Comparison of ENCODE assay signal across 15 mouse cellular contexts in the genomic region with DNA sequence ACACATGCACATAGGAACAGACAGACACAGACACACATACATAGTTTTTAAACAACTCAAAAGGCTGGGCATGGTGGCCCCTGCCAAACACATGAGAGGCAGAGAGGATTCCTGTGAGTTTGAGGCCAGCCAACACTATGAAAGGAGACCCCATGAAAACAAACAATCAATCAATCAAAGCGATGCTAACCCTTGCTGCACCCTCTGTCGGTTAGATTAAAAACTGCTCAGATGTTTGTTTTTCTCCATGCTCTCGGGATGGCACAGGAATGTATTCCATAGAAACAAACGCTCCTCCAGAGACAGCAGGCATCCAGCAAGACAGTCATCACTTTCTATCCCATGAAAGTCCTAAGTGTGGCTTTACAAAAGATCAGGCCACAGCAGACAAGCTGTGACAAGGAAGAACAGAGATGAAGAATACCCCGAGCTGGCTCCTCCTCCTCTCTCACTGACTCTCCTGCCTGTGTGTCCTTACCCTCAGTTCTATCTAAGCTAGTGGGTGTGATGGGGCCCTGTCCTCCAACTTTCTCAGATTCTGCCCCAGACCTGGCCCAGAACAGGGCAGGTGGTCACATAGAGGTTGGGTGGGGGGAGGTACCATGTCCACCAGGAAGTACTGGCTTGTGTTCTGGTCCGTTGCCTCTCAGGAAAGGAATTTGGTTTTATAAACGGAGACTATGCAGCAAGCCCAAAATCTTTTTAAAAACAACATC. TPM values are rescaled to one million over a fixed set of nuclear protein-coding genes. Genes with fewer than 3 reads are reported as not detected.
DNase-seq lines count a peak whose midpoint lies in the region; ATAC-seq and TF ChIP-seq lines count a peak whose summit lies in the region.
"Had no signal": no experiment of that assay in that cellular context is flagged by ENCODE, and none has a peak within 500 bp of the region (broad histone marks: within the 10 kb centered on the region; RNA-seq: fewer than 3 reads in every experiment).

No protein-coding gene starts in this region.

- peak overlapping the region; percentile 69 for H3K27ac ChIP-seq in heart, embryonic 13.5 days (replicated peaks)
- H3K27ac ChIP-seq in liver, adult 2 months (replicated peaks; ENCODE audit: insufficient read depth, low read depth, low read length), result peak overlapping the region; percentile 16; the same call in 1 of the 2 replicates
- peak overlapping the region; percentile 67 for H3K27ac ChIP-seq in heart, embryonic 16.5 days (ENCODE audit: low read length)
- no peak overlapping the region for H3K27ac ChIP-seq in liver, embryonic 16.5 days (ENCODE audit: low read length)
- H3K27ac ChIP-seq: forebrain, embryonic 13.5 days; limb, embryonic 10.5 days; midbrain, embryonic 10.5 days; neural tube, embryonic 12.5 days had no signal

- H3K4me3 ChIP-seq in heart, embryonic 13.5 days, result peak overlapping the region; percentile 24
- peak overlapping the region; percentile 42 for H3K4me3 ChIP-seq in liver, adult 2 months (ENCODE audit: insufficient read depth, low read depth, low read length)
- peak overlapping the region; percentile 28 for H3K4me3 ChIP-seq in heart, embryonic 16.5 days (ENCODE audit: low read length)
- H3K4me3 ChIP-seq in liver, embryonic 16.5 days (ENCODE audit: low read depth, low read length), result peak overlapping the region; percentile 9; the same call in 1 of the 2 replicates
- H3K4me3 ChIP-seq: forebrain, embryonic 13.5 days; limb, embryonic 10.5 days; midbrain, embryonic 10.5 days; neural tube, embryonic 12.5 days had no signal

- no peak for DNase-seq in heart, postnatal 14 days
- no peak for DNase-seq in liver, adult 2 months (ENCODE audit: extremely low read depth, low read depth, low spot score)
- no peak for DNase-seq in liver
- DNase-seq in urinary bladder, postnatal 36 days (ENCODE audit: low spot score in 2 of 2), result no peak
- DNase-seq: adrenal gland, postnatal 10 days; thymus, postnatal 36 days had no signal

- H3K4me1 ChIP-seq in heart, embryonic 13.5 days, result peaks cover 37% of the 10 kb centered on the region
- peaks cover 4% of the 10 kb centered on the region; the same call in 1 of the 2 replicates for H3K4me1 ChIP-seq in liver, adult 2 months (ENCODE audit: control insufficient read depth, insufficient read depth, low read length)
- H3K4me1 ChIP-seq in heart, embryonic 16.5 days (ENCODE audit: control insufficient read depth, insufficient read depth, low read length), result peaks cover 13% of the 10 kb centered on the region
- H3K4me1 ChIP-seq in liver, embryonic 16.5 days (ENCODE audit: control insufficient read depth, low read depth, low read length), result peaks cover 8% of the 10 kb centered on the region
- H3K4me1 ChIP-seq: limb, embryonic 10.5 days; neural tube, embryonic 12.5 days had no signal

- H3K9ac ChIP-seq in heart, embryonic 13.5 days, result peak overlapping the region; percentile 58
- H3K9ac ChIP-seq in liver, adult 2 months (ENCODE audit: low read depth, low read length), result no peak overlapping the region
- peak overlapping the region; percentile 49; the same call in 1 of the 2 replicates for H3K9ac ChIP-seq in heart, embryonic 16.5 days (ENCODE audit: low read length)
- no peak overlapping the region for H3K9ac ChIP-seq in liver, embryonic 16.5 days (ENCODE audit: low read depth, low read length)
- H3K9ac ChIP-seq: forebrain, embryonic 13.5 days; neural tube, embryonic 12.5 days had no signal

- TF ChIP-seq POLR2A in liver, adult 2 months (IDR thresholded peaks at IDR 0.05; ENCODE audit: extremely low read depth, insufficient read depth, low read length), result no peak

- H3K27me3 ChIP-seq in heart, embryonic 13.5 days (replicated peaks), result no peaks in the 10 kb centered on the region
- H3K27me3 ChIP-seq in liver, adult 2 months (ENCODE audit: control insufficient read depth, insufficient read depth, low read length), result no peaks in the 10 kb centered on the region
- peaks cover 3% of the 10 kb centered on the region; the same call in 1 of the 2 replicates for H3K27me3 ChIP-seq in heart, embryonic 16.5 days (ENCODE audit: control insufficient read depth, insufficient read depth, low read length)
- no peaks in the 10 kb centered on the region for H3K27me3 ChIP-seq in liver, embryonic 16.5 days (ENCODE audit: control insufficient read depth, insufficient read depth, low read depth, low read length)
- H3K27me3 ChIP-seq: forebrain, embryonic 13.5 days; neural tube, embryonic 12.5 days had no signal

- no peaks in the 10 kb centered on the region for H3K79me2 ChIP-seq in liver, adult 2 months (ENCODE audit: control insufficient read depth, insufficient read depth, low read length)

- TF ChIP-seq CTCF in liver, adult 2 months (IDR thresholded peaks at IDR 0.05; ENCODE audit: low read depth, low read length), result no peak

- no peaks in the 10 kb centered on the region for H3K9me3 ChIP-seq in heart, embryonic 13.5 days
- no peaks in the 10 kb centered on the region for H3K9me3 ChIP-seq in heart, embryonic 16.5 days (replicated peaks; ENCODE audit: control insufficient read depth, low read length)
- H3K9me3 ChIP-seq in liver, embryonic 16.5 days (replicated peaks; ENCODE audit: control insufficient read depth, low read length), result no peaks in the 10 kb centered on the region
- H3K9me3 ChIP-seq: forebrain, embryonic 13.5 days; limb, embryonic 10.5 days; midbrain, embryonic 10.5 days; neural tube, embryonic 12.5 days had no signal

- 10% methylated on average over 7 of the region's 7 CpGs for WGBS in heart, embryonic 13.5 days
- WGBS in liver, adult 2 months, result 10% methylated on average over 7 of the region's 7 CpGs
- 7% methylated on average over 7 of the region's 7 CpGs for WGBS in heart, embryonic 16.5 days
- 16% methylated on average over 7 of the region's 7 CpGs for WGBS in liver, embryonic 16.5 days (ENCODE audit: insufficient replicate concordance)

- H3K36me3 ChIP-seq in heart, embryonic 13.5 days, result no peaks in the 10 kb centered on the region
- no peaks in the 10 kb centered on the region for H3K36me3 ChIP-seq in liver, adult 2 months (ENCODE audit: control insufficient read depth, insufficient read depth, low read length)
- no peaks in the 10 kb centered on the region for H3K36me3 ChIP-seq in heart, embryonic 16.5 days (ENCODE audit: control insufficient read depth, insufficient read depth)
- H3K36me3 ChIP-seq in liver, embryonic 16.5 days (ENCODE audit: control insufficient read depth, insufficient read depth), result no peaks in the 10 kb centered on the region
- H3K36me3 ChIP-seq: limb, embryonic 10.5 days; midbrain, embryonic 10.5 days; neural tube, embryonic 12.5 days had no signal

- ATAC-seq in heart, embryonic 13.5 days (ENCODE audit: extremely low read depth, insufficient number of reproducible peaks, low FRiP score, low TSS enrichment), result 0 out of 2 replicates have a peak, but pooled peaks have one; percentile 34
- 0 out of 2 replicates have a peak, but pooled peaks have one; percentile 12 for ATAC-seq in heart, embryonic 16.5 days (replicated peaks; ENCODE audit: extremely low read depth, insufficient read depth, low FRiP score)
- ATAC-seq in liver, embryonic 16.5 days (ENCODE audit: low read depth), result no peak
- ATAC-seq: forebrain, embryonic 13.5 days had no signal

- peak overlapping the region; percentile 62 for H3K4me2 ChIP-seq in heart, embryonic 13.5 days
- peak overlapping the region; percentile 51 for H3K4me2 ChIP-seq in heart, embryonic 16.5 days (ENCODE audit: low read depth, low read length)
- H3K4me2 ChIP-seq in liver, embryonic 16.5 days (ENCODE audit: low read depth, low read length), result 0 out of 2 replicates have a peak overlapping the region, but pooled peaks have one; percentile 15
- H3K4me2 ChIP-seq: forebrain, embryonic 13.5 days; neural tube, embryonic 12.5 days had no signal

- intact Hi-C loops in heart, postnatal 14 days (cut with DNase I), result no loop called here

RNA-seq across cellular contexts. Expression of gene Colec11, which starts 1.6 kb away (rescaled TPM):
- 7.8 and 7.9 TPM in 2 replicates for polyA plus RNA-seq in heart, embryonic 13.5 days (2015; fragmentation: Nextera tagmentation; extraction: Ambion mirVana)
- 10 to 100 TPM; 27.1 to 30.6 TPM for total RNA-seq in heart, postnatal 14 days (2021)
- 57.1 and 67.2 TPM in 2 replicates for total RNA-seq in liver, adult 2 months (2014; rRNA removed)
- polyA plus RNA-seq in liver, adult 2 months (2012; rRNA removed), result 33.8 and 37.9 TPM in 2 replicates
- polyA plus RNA-seq in heart, embryonic 16.5 days (2015; fragmentation: Nextera tagmentation; extraction: Ambion mirVana), result 19.5 and 20.7 TPM in 2 replicates
- 15.8 and 17.6 TPM in 2 replicates for polyA plus RNA-seq in liver, embryonic 16.5 days (2015; fragmentation: Nextera tagmentation; extraction: Ambion mirVana)
- polyA plus RNA-seq: embryonic facial prominence, embryonic 11.5 days; limb, embryonic 10.5 days had no signal

RNA-seq across cellular contexts. Expression of gene Rps7, which starts 14.1 kb away (rescaled TPM):
- 394 and 428 TPM in 2 replicates for polyA plus RNA-seq in heart, embryonic 13.5 days (2015; fragmentation: Nextera tagmentation; extraction: Ambion mirVana)
- 100 to 1,000 TPM; 298 to 350 TPM for total RNA-seq in heart, postnatal 14 days (2021)
- total RNA-seq in liver, adult 2 months (2014; rRNA removed), result 391 and 441 TPM in 2 replicates
- polyA plus RNA-seq in liver, adult 2 months (2012; rRNA removed), result 136 and 137 TPM in 2 replicates
- 327 and 342 TPM in 2 replicates for polyA plus RNA-seq in heart, embryonic 16.5 days (2015; fragmentation: Nextera tagmentation; extraction: Ambion mirVana)
- 287 and 343 TPM in 2 replicates for polyA plus RNA-seq in liver, embryonic 16.5 days (2015; fragmentation: Nextera tagmentation; extraction: Ambion mirVana)

RNA-seq across cellular contexts. Expression of gene Rnaseh1, which starts 27.8 kb away (rescaled TPM):
- 19.0 and 19.6 TPM in 2 replicates for polyA plus RNA-seq in heart, embryonic 13.5 days (2015; fragmentation: Nextera tagmentation; extraction: Ambion mirVana)
- total RNA-seq in heart, postnatal 14 days (2021), result 1 to 10 TPM; 5.5 to 7.3 TPM
- total RNA-seq in liver, adult 2 months (2014; rRNA removed), result 4.4 and 4.7 TPM in 2 replicates
- polyA plus RNA-seq in liver, adult 2 months (2012; rRNA removed), result 4.3 and 5.3 TPM in 2 replicates
- 19.3 and 20.8 TPM in 2 replicates for polyA plus RNA-seq in heart, embryonic 16.5 days (2015; fragmentation: Nextera tagmentation; extraction: Ambion mirVana)
- polyA plus RNA-seq in liver, embryonic 16.5 days (2015; fragmentation: Nextera tagmentation; extraction: Ambion mirVana), result 10.1 and 10.5 TPM in 2 replicates

RNA-seq across cellular contexts. Expression of gene Allc, which starts 39.3 kb away (rescaled TPM):
- polyA plus RNA-seq in heart, embryonic 13.5 days (2015; fragmentation: Nextera tagmentation; extraction: Ambion mirVana), result not detected in 2 replicates
- not detected for total RNA-seq in heart, postnatal 14 days (2021)
- total RNA-seq in liver, adult 2 months (2014; rRNA removed), result not detected in 2 replicates
- not detected in 2 replicates for polyA plus RNA-seq in liver, adult 2 months (2012; rRNA removed)
- not detected in 2 replicates for polyA plus RNA-seq in heart, embryonic 16.5 days (2015; fragmentation: Nextera tagmentation; extraction: Ambion mirVana)
- not detected in 2 replicates for polyA plus RNA-seq in liver, embryonic 16.5 days (2015; fragmentation: Nextera tagmentation; extraction: Ambion mirVana)
- total RNA-seq: adrenal gland, postnatal 10 days; gastrocnemius, postnatal 4 days had no signal
- polyA plus RNA-seq: embryonic facial prominence, embryonic 11.5 days; forebrain, embryonic 13.5 days; limb, embryonic 10.5 days; midbrain, embryonic 10.5 days; neural tube, embryonic 12.5 days had no signal

RNA-seq across cellular contexts. Expression of gene Adi1, which starts 53.4 kb away (rescaled TPM):
- 44.3 TPM in 2 replicates for polyA plus RNA-seq in heart, embryonic 13.5 days (2015; fragmentation: Nextera tagmentation; extraction: Ambion mirVana)
- total RNA-seq in heart, postnatal 14 days (2021), result 10 to 100 TPM; 36.3 to 38.9 TPM
- 101 and 119 TPM in 2 replicates for total RNA-seq in liver, adult 2 months (2014; rRNA removed)
- 56.4 and 61.8 TPM in 2 replicates for polyA plus RNA-seq in liver, adult 2 months (2012; rRNA removed)
- 51.1 and 54.0 TPM in 2 replicates for polyA plus RNA-seq in heart, embryonic 16.5 days (2015; fragmentation: Nextera tagmentation; extraction: Ambion mirVana)
- 58.3 and 64.1 TPM in 2 replicates for polyA plus RNA-seq in liver, embryonic 16.5 days (2015; fragmentation: Nextera tagmentation; extraction: Ambion mirVana)

Comparison
In these comparisons a context has a peak if more than half of its experiments do, and no peak if none do; other contexts are left out.
1. H3K9ac ChIP-seq: peak in heart, embryonic 13.5 days (single experiment) and heart, embryonic 16.5 days (single experiment); none in liver, adult 2 months (single experiment) and liver, embryonic 16.5 days (single experiment).
2. Peak in every context shown above with its lines, with median percentiles within 50 percentile points of each other: H3K4me2 ChIP-seq and H3K4me3 ChIP-seq.